Mouse (Mus musculus) embryonic facial prominence, embryonic 11.5 days (tissue): ENCODE measurements around the gene Sox14. TPM values are rescaled to one million over a fixed set of nuclear protein-coding genes. Genes with fewer than 3 reads are reported as not detected.

Experiments
- ATAC-seq: fragments of 200-750 bp; cut with Nextera tagmentation; replicated peaks from 2 replicates; pipeline ENCODE4 v1.8.0; 2017; ENCODE audit warnings: low read depth; ENCODE audit not compliant: insufficient number of reproducible peaks, low FRiP score, low TSS enrichment
- DNase-seq: peaks from one replicate; pipeline ENCODE4 v3.0.0-alpha.2; 2015; ENCODE audit warnings: low spot score
- H3K27ac ChIP-seq: fragments of 300-500 bp; sonication (generic); replicated peaks from 2 replicates; pipeline ENCODE4 v1.5.1; 2014; ENCODE audit warnings: mild to moderate bottlenecking, low read depth, low read length, control low read depth
- H3K27me3 ChIP-seq: fragments of 300-500 bp; sonication (generic); 2 replicates; pipeline ENCODE4 v1.6.1; 2014; ENCODE audit warnings: mild to moderate bottlenecking, low read length, moderate library complexity, mixed read lengths; ENCODE audit not compliant: control insufficient read depth, insufficient read depth
- H3K36me3 ChIP-seq: fragments of 300-500 bp; sonication (generic); replicated peaks from 2 replicates; pipeline ENCODE4 v1.6.1; 2014; ENCODE audit warnings: low read depth, mild to moderate bottlenecking, low read length, moderate library complexity, mixed read lengths; ENCODE audit not compliant: control insufficient read depth, insufficient read depth
- H3K4me1 ChIP-seq: fragments of 300-500 bp; sonication (generic); 2 replicates; pipeline ENCODE4 v1.6.1; 2014; ENCODE audit warnings: low read length, mixed read lengths; ENCODE audit not compliant: control insufficient read depth, insufficient read depth
- H3K4me2 ChIP-seq: fragments of 300-500 bp; sonication (generic); 2 replicates; pipeline ENCODE4 v1.6.1; 2014; ENCODE audit warnings: low read depth, mild to moderate bottlenecking, control low read depth, low read length, moderate library complexity
- H3K4me3 ChIP-seq: fragments of 300-500 bp; sonication (generic); 2 replicates; pipeline ENCODE4 v1.5.1; 2014; ENCODE audit warnings: low read depth, low read length, control low read depth
- H3K9ac ChIP-seq: fragments of 300-500 bp; sonication (generic); replicated peaks from 2 replicates; pipeline ENCODE4 v1.6.1; 2014; ENCODE audit warnings: mild to moderate bottlenecking, control low read depth, low read length
- H3K9me3 ChIP-seq: fragments of 300-500 bp; sonication (generic); replicated peaks from 2 replicates; pipeline ENCODE4 v1.6.1; 2016; ENCODE audit warnings: mild to moderate bottlenecking, low read length, inconsistent platforms, mixed read lengths; ENCODE audit not compliant: control insufficient read depth
- WGBS: fragments of 180-500 bp; shearing (Covaris S2); extraction: QIAGEN DNeasy Blood & Tissue Kit; methylation state at CpG from one replicate; pipeline ENCODE4 v1.1.7; 2014; 5-methylcytosine and 5-hydroxymethylcytosine counted together
- polyA plus RNA-seq: library from polyadenylated mRNA; unstranded; fragments of >200 nt; fragmentation: Nextera tagmentation; extraction: Ambion mirVana; gene quantifications from 2 replicates; pipeline ENCODE4 v1.2.1, GENCODE M21; 2014

Gene Sox14
- polyA plus RNA-seq, 1 experiment from 2014 or later = 2.1 TPM

- Histone ChIP-seq H3K9ac (no peak overlapping the region), H3K4me2 (no peak overlapping the region), H3K4me3 (no peak overlapping the region), H3K36me3 (no peaks in the 10 kb centered on the region), H3K9me3 (no peaks in the 10 kb centered on the region), H3K27me3 (no peaks in the 10 kb centered on the region), H3K27ac (no peak overlapping the region), H3K4me1 (no peaks in the 10 kb centered on the region)
- DNase-seq = no peak
- no peak for ATAC-seq
- WGBS = 78% methylated on average over 7 of the region's 7 CpGs
These were observed 37.1 kb downstream of the Sox14 start for GRCm38 (mm10) chr9:99838877-99839276.

- H3K36me3 ChIP-seq = no peaks in the 10 kb centered on the region
- no peak overlapping the region for H3K27ac ChIP-seq
- ATAC-seq = no peak
- DNase-seq = no peak
- WGBS = 92% methylated on average over 12 of the region's 12 CpGs
- H3K9ac ChIP-seq = no peak overlapping the region
- no peaks in the 10 kb centered on the region for H3K9me3 ChIP-seq
- no peaks in the 10 kb centered on the region for H3K27me3 ChIP-seq
- H3K4me3 ChIP-seq = no peak overlapping the region
- H3K4me2 ChIP-seq = no peak overlapping the region
- no peaks in the 10 kb centered on the region for H3K4me1 ChIP-seq
These were observed 39.3 kb downstream of the Sox14 start for GRCm38 (mm10) chr9:99836707-99837106.

GRCm38 (mm10) chr9:99835624-99836430 lies 40.1 kb downstream of the Sox14 start:
- no peaks in the 10 kb centered on the region for H3K4me1 ChIP-seq
- DNase-seq (no peak), ATAC-seq (no peak)
- 76% methylated on average over 11 of the region's 11 CpGs for WGBS
- no peaks in the 10 kb centered on the region for H3K27me3 ChIP-seq
- H3K4me2 ChIP-seq = no peak overlapping the region
- H3K4me3 ChIP-seq = no peak overlapping the region
- no peak overlapping the region for H3K27ac ChIP-seq
- no peaks in the 10 kb centered on the region for H3K36me3 ChIP-seq
- no peak overlapping the region for H3K9ac ChIP-seq
- H3K9me3 ChIP-seq = no peaks in the 10 kb centered on the region

Other genes with a start within 250 kb of the Sox14 start
- 12.0 and 14.8 TPM in 2 replicates for gene Dzip1l, start 246.7 kb downstream of the Sox14 start, polyA plus RNA-seq
- gene Cldn18, start 158.9 kb downstream of the Sox14 start, polyA plus RNA-seq = not detected in 2 replicates